Mouse (Mus musculus): ENCODE measurements around the gene Ccdc54.

Ccdc54 gene

GRCm38 (mm10) chr16:50542554-50543333 is 48.2 kb downstream of the Ccdc54 start:
- DNase-seq (ENCODE audit: low spot score in 2 of 2) = no peak
